Mouse (Mus musculus) liver, embryonic 14.5 days (tissue): ENCODE data around the gene Pdlim5.

ENCODE experiments used
- CTCF ChIP-seq: IDR thresholded peaks from 2 replicates; pipeline ENCODE4 v1.5.1; 2016; ENCODE audit warnings: antibody characterized with exemption, low read depth, control low read depth
- EP300 ChIP-seq: IDR thresholded peaks from 2 replicates; pipeline ENCODE4 v1.6.1; 2016; ENCODE audit warnings: antibody characterized with exemption, low read depth

GRCm38 (mm10) chr3:142410930-142411329 lies 15.4 kb upstream of the Pdlim5 start:
- TF ChIP-seq CTCF, result no peak
- no peak for TF ChIP-seq EP300
